Mouse (Mus musculus) forebrain, embryonic 12.5 days (tissue): ENCODE data around the gene Msx2. TPM values are rescaled to one million over a fixed set of nuclear protein-coding genes. Genes with fewer than 3 reads are reported as not detected.

ENCODE experiments used
- ATAC-seq: fragments of 200-750 bp; cut with Nextera tagmentation; 2 replicates; pipeline ENCODE4 v1.8.0; 2017; ENCODE audit warnings: moderate TSS enrichment; ENCODE audit not compliant: low FRiP score
- H3K27ac ChIP-seq: fragments of 300-500 bp; sonication (generic); 2 replicates; pipeline ENCODE4 v1.5.1; 2016; ENCODE audit warnings: mild to moderate bottlenecking
- H3K27me3 ChIP-seq: fragments of 300-500 bp; sonication (generic); 2 replicates; pipeline ENCODE4 v1.6.1; 2016; ENCODE audit warnings: mild to moderate bottlenecking
- H3K36me3 ChIP-seq: fragments of 300-500 bp; sonication (generic); replicated peaks from 2 replicates; pipeline ENCODE4 v1.6.1; 2016; ENCODE audit warnings: mild to moderate bottlenecking
- H3K4me1 ChIP-seq: fragments of 300-500 bp; sonication (generic); 2 replicates; pipeline ENCODE4 v1.6.1; 2016
- H3K4me2 ChIP-seq: fragments of 300-500 bp; sonication (generic); 2 replicates; pipeline ENCODE4 v1.6.1; 2016; ENCODE audit warnings: mild to moderate bottlenecking, moderate library complexity
- H3K4me3 ChIP-seq: fragments of 300-500 bp; sonication (generic); replicated peaks from 2 replicates; pipeline ENCODE4 v1.5.1; 2016; ENCODE audit warnings: mild to moderate bottlenecking
- H3K9ac ChIP-seq: fragments of 300-500 bp; sonication (generic); 2 replicates; pipeline ENCODE4 v1.6.1; 2016; ENCODE audit warnings: mild to moderate bottlenecking
- H3K9me3 ChIP-seq: fragments of 300-500 bp; sonication (generic); 2 replicates; pipeline ENCODE4 v1.6.1; 2016
- WGBS: fragments of 180-500 bp; shearing (Covaris S2); methylation state at CpG from one replicate; pipeline ENCODE4 v1.1.7; 2016; 5-methylcytosine and 5-hydroxymethylcytosine counted together
- polyA plus RNA-seq: library from polyadenylated mRNA; unstranded; fragments of >200 nt; fragmentation: Nextera tagmentation; extraction: Ambion mirVana; gene quantifications from 2 replicates; pipeline ENCODE4 v1.2.1, GENCODE M21; 2016

Msx2 gene
- polyA plus RNA-seq, 1 experiment from 2014 or later: 19.6 TPM

DNA sequence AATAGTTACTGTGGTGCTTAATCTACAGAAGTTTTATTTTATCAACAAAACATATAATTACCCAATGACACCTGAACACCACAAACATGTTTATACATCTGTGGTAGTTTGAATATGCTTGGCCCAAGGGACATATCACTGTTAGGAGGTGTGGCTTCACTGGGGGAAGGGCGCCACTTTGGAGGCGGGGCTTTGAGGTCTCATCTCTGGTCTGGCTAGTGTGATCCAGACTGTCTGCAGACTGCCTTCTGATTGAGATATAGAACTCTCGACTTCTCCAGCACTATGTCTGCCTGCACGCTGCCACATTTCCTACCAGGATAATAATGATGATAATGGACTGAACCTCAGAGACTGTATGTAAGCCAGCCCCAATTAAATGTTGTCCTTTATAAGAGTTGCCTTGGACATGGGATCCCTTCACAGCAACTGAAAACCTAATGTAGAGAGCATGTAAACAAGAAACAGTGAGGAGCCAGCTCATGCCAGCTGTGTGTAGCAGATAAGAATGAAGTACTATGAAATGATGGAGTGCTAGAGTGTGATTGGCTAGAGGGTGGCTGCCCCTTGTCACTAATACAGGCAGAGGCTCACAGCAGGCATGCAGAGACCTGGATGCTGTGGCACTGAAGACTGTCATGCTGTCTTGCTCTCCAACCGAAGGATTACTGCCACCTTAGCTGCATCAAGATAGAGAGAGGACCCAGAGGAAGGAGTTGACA lies 31.4 kb downstream of the Msx2 start:
- no peak for ATAC-seq
- Histone ChIP-seq H3K36me3 (no peaks in the 10 kb centered on the region), H3K4me1 (peaks cover 5% of the 10 kb centered on the region), H3K4me3 (no peak overlapping the region), H3K9me3 (no peaks in the 10 kb centered on the region), H3K27ac (no peak overlapping the region), H3K4me2 (no peak overlapping the region), H3K27me3 (peaks cover 17% of the 10 kb centered on the region), H3K9ac (no peak overlapping the region)
- 71% methylated on average over 5 of the region's 5 CpGs for WGBS

GRCm38 (mm10) chr13:53439957-53440356 lies 32.9 kb downstream of the Msx2 start:
- H3K9me3 ChIP-seq: no peaks in the 10 kb centered on the region
- peaks cover 10% of the 10 kb centered on the region for H3K27me3 ChIP-seq
- peaks cover 5% of the 10 kb centered on the region for H3K4me1 ChIP-seq
- H3K36me3 ChIP-seq: no peaks in the 10 kb centered on the region
- ATAC-seq: no peak
- H3K9ac ChIP-seq: no peak overlapping the region
- WGBS: 93% methylated on average over 3 of the region's 3 CpGs
- no peak overlapping the region for H3K27ac ChIP-seq
- no peak overlapping the region for H3K4me3 ChIP-seq
- H3K4me2 ChIP-seq: no peak overlapping the region

DNA sequence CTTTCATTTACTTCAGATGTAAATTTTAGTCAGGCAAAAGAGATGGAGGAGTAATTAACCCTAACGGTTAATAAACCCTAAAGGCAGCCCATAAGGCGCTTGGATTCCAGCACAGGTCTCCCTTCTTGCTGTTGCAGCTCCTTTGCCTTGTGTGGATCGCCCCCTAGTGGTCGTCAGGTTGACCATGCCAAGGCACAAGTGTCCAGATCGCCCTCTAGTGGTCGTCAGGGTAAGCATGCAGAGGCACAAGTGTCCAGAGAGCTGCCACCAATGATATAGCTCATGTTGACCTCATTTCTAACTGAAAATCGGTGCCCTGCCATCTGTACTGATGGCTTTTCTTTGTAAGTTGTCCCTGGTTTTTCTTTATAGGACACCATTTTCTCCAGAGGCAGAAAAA lies 46.4 kb downstream of the Msx2 start:
- no peak for ATAC-seq
- H3K4me1 ChIP-seq: no peaks in the 10 kb centered on the region
- 23% methylated on average over 7 of the region's 7 CpGs for WGBS
- no peak overlapping the region for H3K4me2 ChIP-seq
- H3K9me3 ChIP-seq: peaks cover 3% of the 10 kb centered on the region; the same call in 1 of the 2 replicates
- H3K27me3 ChIP-seq: no peaks in the 10 kb centered on the region; the same call in 1 of the 2 replicates
- no peak overlapping the region for H3K4me3 ChIP-seq
- H3K9ac ChIP-seq: no peak overlapping the region
- no peaks in the 10 kb centered on the region for H3K36me3 ChIP-seq
- no peak overlapping the region for H3K27ac ChIP-seq

- 82% methylated on average over 4 of the region's 4 CpGs for WGBS
- Histone ChIP-seq H3K4me2 (no peak overlapping the region), H3K4me1 (no peaks in the 10 kb centered on the region), H3K9ac (no peak overlapping the region), H3K27me3 (no peaks in the 10 kb centered on the region; the same call in 1 of the 2 replicates), H3K27ac (no peak overlapping the region), H3K4me3 (no peak overlapping the region), H3K9me3 (no peaks in the 10 kb centered on the region), H3K36me3 (no peaks in the 10 kb centered on the region)
- no peak for ATAC-seq
Measured at GRCm38 (mm10) chr13:53421189-53421588, 51.7 kb downstream of the Msx2 start.

GRCm38 (mm10) chr13:53420741-53421140 lies 52.1 kb downstream of the Msx2 start:
- Histone ChIP-seq H3K4me2 (no peak overlapping the region), H3K27me3 (no peaks in the 10 kb centered on the region; the same call in 1 of the 2 replicates), H3K9ac (no peak overlapping the region), H3K9me3 (no peaks in the 10 kb centered on the region), H3K27ac (no peak overlapping the region), H3K4me3 (no peak overlapping the region), H3K4me1 (no peaks in the 10 kb centered on the region), H3K36me3 (no peaks in the 10 kb centered on the region)
- no peak for ATAC-seq
- 73% methylated on average over 4 of the region's 4 CpGs for WGBS

DNA sequence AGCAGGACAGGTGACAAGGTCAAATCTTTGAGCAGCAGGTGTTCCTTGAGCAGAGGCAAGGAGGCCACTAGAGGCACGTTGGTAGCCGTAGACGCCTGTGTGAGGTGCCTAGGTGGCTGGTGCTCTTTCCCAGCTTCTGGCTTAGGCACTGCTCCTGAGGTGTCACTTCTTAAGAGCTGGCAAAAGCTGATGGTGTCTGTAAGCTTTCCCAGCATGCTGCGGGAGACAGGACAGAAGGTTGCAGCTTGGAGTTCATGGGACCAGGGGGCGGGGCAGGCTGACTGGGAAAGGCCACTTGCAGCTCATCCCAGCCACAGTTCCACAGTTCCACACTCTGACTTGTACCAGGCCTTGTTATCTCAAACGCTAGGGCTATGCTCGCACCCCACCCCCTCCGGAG lies 53.2 kb downstream of the Msx2 start:
- Histone ChIP-seq H3K36me3 (no peaks in the 10 kb centered on the region), H3K27me3 (no peaks in the 10 kb centered on the region; the same call in 1 of the 2 replicates), H3K9ac (no peak overlapping the region), H3K9me3 (no peaks in the 10 kb centered on the region), H3K4me1 (no peaks in the 10 kb centered on the region), H3K4me2 (no peak overlapping the region), H3K27ac (no peak overlapping the region), H3K4me3 (no peak overlapping the region)
- ATAC-seq: no peak
- WGBS: 89% methylated on average over 8 of the region's 8 CpGs

- no peaks in the 10 kb centered on the region for H3K9me3 ChIP-seq
Measured at GRCm38 (mm10) chr13:53417701-53418100, 55.2 kb downstream of the Msx2 start.

More at GRCm38 (mm10) chr13:53417701-53418100, 55.2 kb downstream of the Msx2 start:
- Histone ChIP-seq H3K9ac (no peak overlapping the region), H3K4me3 (no peak overlapping the region), H3K36me3 (no peaks in the 10 kb centered on the region), H3K4me1 (no peaks in the 10 kb centered on the region), H3K4me2 (no peak overlapping the region), H3K27me3 (no peaks in the 10 kb centered on the region), H3K27ac (no peak overlapping the region)
- 92% methylated on average over 6 of the region's 6 CpGs for WGBS
- ATAC-seq: no peak

Other genes with a start within 250 kb of the Msx2 start
- gene Ror2, start 186.9 kb downstream of the Msx2 start, polyA plus RNA-seq: 13.9 and 18.5 TPM in 2 replicates
- gene Sptlc1, start 95.7 kb downstream of the Msx2 start, polyA plus RNA-seq: 28.7 and 32.7 TPM in 2 replicates